Mouse (Mus musculus): Measurements from ENCODE around the gene Gli1.

Gli1 gene

GRCm38 (mm10) chr10:127341891-127342639 lies at the start of gene Gli1:
Gene Gli1 (minus strand): TSS chr10:127341974.
- peak; percentile 78 for DNase-seq

GRCm38 (mm10) chr10:127381743-127382134 lies 40.0 kb upstream of the Gli1 start:
- DNase-seq: no peak

DNA sequence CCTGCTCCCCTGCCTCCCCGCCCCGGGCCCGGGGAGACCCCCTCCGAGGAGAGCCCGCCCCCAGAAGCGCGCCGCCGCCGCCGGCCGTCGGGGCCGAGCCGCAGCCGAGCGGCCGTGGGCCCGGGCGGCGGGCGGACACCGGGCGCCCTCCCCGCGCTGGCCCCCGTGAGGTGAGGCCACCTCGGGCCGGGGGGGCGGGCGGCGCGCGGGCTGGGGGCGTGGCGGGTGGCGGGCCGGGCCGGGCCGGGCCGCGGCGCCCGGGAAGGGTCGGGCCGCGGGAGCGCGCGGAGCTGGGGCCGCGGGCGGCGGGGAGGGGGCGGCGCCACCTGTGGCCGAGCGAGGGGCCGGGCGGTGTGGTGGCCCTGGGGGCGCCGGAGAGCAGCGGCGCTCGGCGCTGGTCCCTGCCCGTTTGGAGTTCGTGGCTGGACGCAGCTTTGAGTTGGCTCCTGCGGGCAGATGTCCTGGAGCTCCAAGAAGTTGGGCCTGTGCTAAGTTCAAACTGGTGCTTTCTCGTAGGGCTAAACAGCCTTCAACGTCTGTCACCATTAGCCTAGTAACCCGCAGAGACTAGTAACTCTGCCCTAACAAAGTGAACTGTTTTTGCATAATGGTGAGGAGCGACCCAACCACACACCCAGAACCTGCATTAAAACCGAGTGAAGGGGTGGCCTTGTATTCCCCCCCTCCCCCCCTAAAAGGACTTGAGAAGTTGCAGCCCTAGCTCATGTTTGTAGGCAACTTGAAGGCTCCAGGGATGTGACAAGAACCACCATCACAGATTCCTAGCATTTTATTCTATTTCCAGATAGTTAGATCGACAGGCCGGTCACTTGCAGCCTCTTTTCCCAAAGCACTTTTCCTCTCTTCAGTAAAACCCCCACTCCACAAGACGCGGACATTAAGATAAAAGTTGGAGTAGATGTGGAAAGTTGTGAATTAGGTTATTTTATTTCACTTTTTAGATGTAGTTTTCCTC lies 39.3 kb upstream of the Gli1 start:
- peak; percentile 54 for DNase-seq

DNA sequence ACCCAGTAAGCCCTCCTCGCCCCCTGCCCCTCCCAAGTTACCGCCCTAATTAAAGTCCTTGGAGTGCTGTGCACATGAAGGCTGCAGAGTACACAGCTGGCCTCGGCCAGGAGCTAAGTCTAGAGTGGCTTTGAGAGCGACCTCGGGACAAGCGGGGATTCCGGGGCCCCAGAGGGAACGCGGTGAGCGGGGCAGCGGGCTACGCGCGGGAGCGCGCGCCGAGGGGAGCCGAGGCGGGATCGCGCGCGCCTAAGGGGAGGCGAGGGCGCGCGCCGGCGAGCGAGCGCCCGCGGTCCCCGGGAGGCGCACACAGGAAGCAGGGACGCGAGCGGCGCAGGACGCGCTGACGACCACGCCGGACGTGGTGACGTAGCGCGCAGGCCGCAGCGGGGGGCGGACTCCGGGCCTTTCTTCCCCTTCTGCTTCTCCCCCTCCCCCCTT lies 38.5 kb upstream of the Gli1 start, which contains the start of gene R3hdm2:
TSS of gene R3hdm2 (plus strand) at position 77 of the 441 bp plus-strand sequence.
- peak; percentile 91 for DNase-seq

GRCm38 (mm10) chr10:127379654-127380053 lies 37.9 kb upstream of the Gli1 start:
- no peak for DNase-seq

DNA sequence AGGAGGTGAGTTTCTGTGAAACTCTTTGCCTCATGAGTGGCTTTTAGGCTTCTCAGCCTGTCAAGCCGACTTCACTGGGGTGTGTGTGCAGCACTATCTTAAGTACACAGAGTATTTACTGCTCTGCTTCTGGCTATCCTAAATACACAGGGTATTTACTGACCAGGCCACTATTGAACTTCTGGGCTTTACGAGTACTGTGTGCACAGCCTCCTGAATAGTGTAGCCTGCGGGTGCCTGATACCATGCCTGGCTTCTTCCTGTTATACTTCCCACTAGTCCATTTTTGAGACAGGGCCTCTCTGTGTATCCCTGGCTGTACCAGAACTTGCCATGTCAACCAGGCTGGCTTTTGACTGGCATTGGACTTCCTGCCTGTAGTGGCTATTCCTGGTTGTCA lies 35.9 kb upstream of the Gli1 start:
- no peak for DNase-seq

DNA sequence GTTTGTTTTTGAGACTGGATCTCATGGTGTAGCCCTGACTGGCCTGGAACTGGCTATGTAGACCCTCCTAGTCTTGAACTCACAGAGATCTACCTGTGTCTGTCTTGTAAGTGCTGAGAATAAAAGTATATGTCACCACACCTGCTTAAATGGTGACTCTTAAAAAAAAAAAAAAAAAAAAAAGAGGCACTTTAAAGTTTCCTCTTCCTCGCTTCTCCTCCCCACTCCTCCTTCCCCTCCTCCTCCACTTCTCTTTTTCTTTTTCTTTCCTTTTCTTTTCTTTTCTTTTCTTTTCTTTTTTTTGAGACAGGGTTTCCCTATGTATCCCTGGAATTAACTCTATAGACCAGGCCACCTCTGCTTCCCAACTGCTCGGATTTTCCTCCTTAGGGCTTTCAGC lies 29.2 kb upstream of the Gli1 start:
- no peak for DNase-seq

DNA sequence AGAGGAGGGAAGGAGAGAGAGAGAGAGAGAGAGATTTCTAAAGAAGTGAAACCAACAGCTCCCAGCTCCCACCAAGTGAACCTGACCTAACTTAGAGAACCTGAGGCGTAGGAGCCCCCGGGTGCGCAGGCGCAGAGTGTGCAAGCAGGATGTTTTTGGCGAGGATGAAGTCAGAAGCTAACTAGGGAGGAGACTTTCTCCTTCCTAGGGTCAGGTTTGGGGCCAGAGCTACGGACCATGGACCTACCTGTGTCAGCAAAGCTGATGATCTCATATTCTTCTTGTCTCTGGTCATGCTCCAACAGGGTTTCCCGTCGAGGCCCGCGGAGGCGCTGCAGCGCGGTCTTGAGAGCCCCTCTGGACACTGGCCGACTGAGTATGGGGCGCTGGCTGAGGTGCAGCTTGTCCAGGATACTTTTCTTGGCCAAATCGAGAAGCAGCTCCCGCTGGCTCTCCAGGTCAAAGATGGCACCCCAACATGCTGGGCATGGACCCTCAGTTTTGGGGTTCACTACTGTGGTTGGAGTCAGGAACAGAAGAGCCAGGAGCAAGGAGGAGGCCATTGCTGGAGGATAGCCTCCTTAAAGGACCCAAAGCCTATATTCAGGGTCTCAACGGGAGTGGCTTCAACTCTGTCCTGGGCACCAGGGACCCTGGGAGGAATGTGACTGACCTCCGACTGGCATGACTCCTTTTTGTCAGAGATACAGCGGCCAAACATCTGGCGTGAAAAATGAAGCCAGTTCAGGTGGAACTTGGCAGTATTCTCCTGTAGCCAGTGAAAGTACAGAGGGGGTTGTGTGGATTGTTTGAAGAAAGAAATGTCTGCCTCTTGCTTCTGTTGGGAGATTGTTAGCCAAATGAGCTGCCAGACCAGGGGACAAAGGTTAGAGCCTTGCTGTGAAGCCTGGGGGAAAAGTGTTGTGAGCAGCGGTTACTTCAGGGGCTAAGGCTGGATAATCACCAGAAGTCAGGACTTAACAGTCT lies 28.4 kb upstream of the Gli1 start, which contains the start of gene Inhbc:
TSS of gene Inhbc (minus strand) at position 598 of the 987 bp plus-strand sequence.
- DNase-seq: no peak

DNA sequence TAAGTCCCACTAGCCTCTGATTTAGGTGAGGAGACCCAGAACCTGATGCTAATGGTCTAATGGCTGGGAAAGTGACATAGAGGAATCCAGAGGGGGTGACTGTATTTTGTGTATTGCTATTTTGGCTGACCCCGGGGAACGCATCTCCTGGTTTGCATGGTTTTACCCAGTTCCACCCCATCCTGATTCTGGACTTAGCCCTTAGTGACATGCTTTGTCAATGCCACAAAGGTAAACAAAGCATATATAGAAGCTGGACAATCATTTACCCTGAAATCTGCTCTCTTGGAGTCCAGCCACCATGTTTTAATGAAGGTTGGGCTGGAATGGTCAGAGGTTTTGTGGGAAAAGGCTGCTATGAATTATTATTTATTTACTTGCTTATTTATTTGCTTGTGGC lies 26.5 kb upstream of the Gli1 start:
- DNase-seq: no peak

- no peak for DNase-seq
Observed at GRCm38 (mm10) chr10:127367116-127367515, 25.3 kb upstream of the Gli1 start.

DNA sequence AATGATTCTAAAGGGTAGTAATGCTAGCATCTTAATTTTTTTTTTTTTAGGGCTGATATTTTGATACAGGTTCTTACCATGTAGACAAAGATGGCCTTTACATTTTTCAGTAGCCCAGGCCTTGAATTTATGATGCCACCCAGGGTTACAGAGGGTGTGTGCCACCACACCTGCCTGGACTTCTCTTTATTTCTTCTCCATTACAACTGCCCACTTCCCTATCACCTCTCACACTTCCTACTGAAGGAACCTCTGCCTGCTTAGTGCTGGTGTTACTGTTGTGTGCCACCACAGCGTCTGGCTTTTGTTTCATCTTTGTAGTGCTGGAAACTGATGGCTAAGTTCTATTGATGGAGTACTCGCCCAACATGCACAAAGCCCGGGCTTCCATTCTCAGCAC lies 18.9 kb upstream of the Gli1 start:
- no peak for DNase-seq

- DNase-seq: no peak
Observed at GRCm38 (mm10) chr10:127355336-127355735, 13.6 kb upstream of the Gli1 start.

DNA sequence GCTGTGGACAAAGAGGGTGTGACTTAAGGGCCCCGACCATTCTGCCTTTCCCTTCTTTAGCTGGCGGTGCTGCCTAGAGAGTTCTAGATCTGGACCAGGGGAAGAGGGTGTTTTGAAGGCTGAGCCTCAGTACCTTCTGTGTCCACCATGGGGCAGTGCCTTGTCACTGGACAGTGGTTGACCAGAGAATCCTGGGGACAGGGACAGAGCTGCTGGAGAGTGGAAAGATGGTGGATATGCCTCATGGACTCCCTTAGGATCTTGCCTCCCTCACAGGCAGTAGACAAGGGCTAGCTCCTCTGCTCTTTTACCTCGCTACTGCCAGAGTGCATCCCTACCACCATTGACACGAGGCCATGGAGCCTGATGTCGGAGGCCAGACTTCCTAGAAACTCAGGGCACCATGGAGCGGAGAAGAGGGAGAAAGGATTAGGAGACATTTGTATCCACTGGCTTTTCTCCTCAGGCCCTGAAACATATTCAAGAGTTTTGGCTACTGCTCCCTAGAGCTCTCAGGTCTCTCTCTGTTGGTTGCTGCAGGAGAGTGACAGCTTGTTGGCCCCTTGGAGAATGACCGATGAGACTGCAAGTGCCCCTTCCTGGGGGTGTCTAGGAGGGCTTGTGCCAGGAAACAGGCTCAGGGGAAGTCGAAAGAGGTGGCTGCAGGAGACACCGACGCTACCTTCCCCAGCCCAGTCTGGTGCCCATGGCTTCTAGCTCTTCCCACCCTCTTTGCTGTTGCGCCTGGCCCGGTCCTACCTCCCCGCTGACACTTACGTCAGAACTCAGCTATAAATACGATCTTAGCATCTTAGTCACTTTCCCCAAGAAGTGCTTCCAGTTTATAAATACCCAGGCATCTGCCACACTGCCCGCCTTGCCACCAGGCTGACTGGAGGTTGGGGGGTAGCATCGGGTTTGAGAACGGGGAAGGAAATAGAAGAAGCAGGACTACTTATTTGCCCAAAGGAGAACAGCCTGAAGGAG lies 12.4 kb upstream of the Gli1 start, which contains the start of gene Inhbe:
TSS of gene Inhbe (minus strand) at position 503 of the 987 bp plus-strand sequence.
- peak; percentile 53 for DNase-seq

GRCm38 (mm10) chr10:127352766-127353165 lies 11.0 kb upstream of the Gli1 start:
- DNase-seq: no peak

- DNase-seq: no peak
Observed at GRCm38 (mm10) chr10:127352187-127352586, 10.4 kb upstream of the Gli1 start.

DNA sequence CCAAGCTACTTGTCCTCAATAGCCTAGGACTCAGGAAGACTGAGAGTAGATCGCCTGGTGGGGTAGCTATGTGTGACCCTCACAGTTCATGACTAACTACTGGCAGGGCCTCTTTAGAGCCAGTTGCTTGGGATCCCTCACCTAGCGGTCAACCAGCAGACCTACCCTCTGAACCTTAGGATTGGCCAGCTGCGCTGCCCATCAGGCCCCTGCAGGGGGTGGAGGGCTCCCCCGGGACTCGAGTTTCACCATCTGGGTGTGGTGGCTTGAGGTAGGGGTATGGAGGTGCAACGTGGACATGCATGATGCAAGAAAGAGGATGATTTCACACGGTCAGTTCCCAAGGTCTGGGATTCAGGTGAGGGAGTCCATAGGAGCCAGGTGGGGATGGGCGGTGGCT lies 9.9 kb upstream of the Gli1 start:
- no peak for DNase-seq

- DNase-seq: no peak
Observed at GRCm38 (mm10) chr10:127351285-127351595, 9.5 kb upstream of the Gli1 start.

GRCm38 (mm10) chr10:127350594-127351284 lies 9.0 kb upstream of the Gli1 start:
- peak; percentile 70 for DNase-seq

GRCm38 (mm10) chr10:127349810-127350209 lies 8.0 kb upstream of the Gli1 start:
- DNase-seq: no peak

GRCm38 (mm10) chr10:127348957-127349356 lies 7.2 kb upstream of the Gli1 start:
- DNase-seq: peak; percentile 45

Data from right cerebral cortex, postnatal 4 days (tissue).